Mouse (Mus musculus) layer of hippocampus, adult 11-12 months (tissue): ENCODE measurements around the gene Galns.

ENCODE experiments used
- DNase-seq: peaks from one replicate; pipeline ENCODE4 v3.0.0; 2022; ENCODE audit warnings: low spot score

Gene Galns

GRCm38 (mm10) chr8:122538310-122539076 lies 72.8 kb downstream of the Galns start:
- DNase-seq: no peak

GRCm38 (mm10) chr8:122537812-122538211 lies 73.5 kb downstream of the Galns start:
- no peak for DNase-seq

GRCm38 (mm10) chr8:122537033-122537432 lies 74.2 kb downstream of the Galns start:
- DNase-seq: no peak

GRCm38 (mm10) chr8:122531312-122531711 lies 80.0 kb downstream of the Galns start:
- no peak for DNase-seq

GRCm38 (mm10) chr8:122529159-122529558 lies 82.1 kb downstream of the Galns start:
- no peak for DNase-seq
